Comparison of ENCODE assay signal across 10 mouse cellular contexts in the genomic region with DNA sequence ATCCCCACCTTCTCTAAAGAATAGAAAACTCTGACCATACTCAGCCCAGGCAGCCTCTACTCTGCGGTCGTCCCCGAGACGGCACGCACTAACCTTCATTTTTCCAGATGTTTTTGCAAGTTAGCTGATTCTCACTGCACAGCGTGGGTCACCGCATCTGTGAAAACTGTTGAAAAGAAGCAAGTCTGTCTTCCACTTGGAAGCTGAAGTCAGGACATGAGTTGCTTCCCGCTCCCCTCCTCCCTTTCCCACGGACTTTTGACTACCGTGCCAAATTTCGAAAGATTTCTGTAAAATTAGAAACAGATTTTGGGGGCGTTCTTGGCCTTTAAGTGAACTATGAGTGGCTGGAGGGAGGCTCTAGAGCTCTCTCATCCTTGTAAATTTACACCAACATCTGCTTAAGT. TPM values are rescaled to one million over a fixed set of nuclear protein-coding genes. Genes with fewer than 3 reads are reported as not detected.
A peak's percentile ranks its signal among the peaks of the same experiment; 100 is the strongest.
DNase-seq lines count a peak whose midpoint lies in the region; ATAC-seq and TF ChIP-seq lines count a peak whose summit lies in the region.
"Had no signal": no experiment of that assay in that cellular context is flagged by ENCODE, and none has a peak within 500 bp of the region (broad histone marks: within the 10 kb centered on the region; RNA-seq: fewer than 3 reads in every experiment).

Fap (minus strand) TSS at position 323 of the 407 bp plus-strand sequence.

- H3K27ac ChIP-seq in heart, adult 2 months = peak within 1 kb of the TSS; percentile 57
- no peak within 1 kb of the TSS for H3K27ac ChIP-seq in heart, embryonic 11.5 days (ENCODE audit: low read depth, low read length)
- peak within 1 kb of the TSS; percentile 62 for H3K27ac ChIP-seq in limb, embryonic 12.5 days
- no peak within 1 kb of the TSS for H3K27ac ChIP-seq in midbrain, postnatal 0 days (ENCODE audit: low read depth, low read length)

- H3K9ac ChIP-seq in heart, adult 2 months (ENCODE audit: low read depth, low read length) = peak within 1 kb of the TSS; percentile 62
- no peak within 1 kb of the TSS for H3K9ac ChIP-seq in heart, embryonic 11.5 days (ENCODE audit: low read depth, low read length)
- H3K9ac ChIP-seq in limb, embryonic 12.5 days (replicated peaks) = no peak within 1 kb of the TSS
- no peak within 1 kb of the TSS for H3K9ac ChIP-seq in midbrain, postnatal 0 days (replicated peaks; ENCODE audit: low read length, poor library complexity, severe bottlenecking)

- H3K4me1 ChIP-seq in heart, adult 2 months (ENCODE audit: control insufficient read depth, insufficient read depth, low read length) = no peaks in the 10 kb centered on the region
- no peaks in the 10 kb centered on the region for H3K4me1 ChIP-seq in heart, embryonic 11.5 days (ENCODE audit: control insufficient read depth, insufficient read depth, low read length)
- H3K4me1 ChIP-seq in limb, embryonic 12.5 days (replicated peaks) = 0 out of 2 replicates have a peak, but pooled peaks cover 6% of the 10 kb centered on the region
- no peaks in the 10 kb centered on the region for H3K4me1 ChIP-seq in midbrain, postnatal 0 days (ENCODE audit: insufficient read depth, low read length)

- peak within 1 kb of the TSS; percentile 7; the same call in 1 of the 2 replicates for H3K4me3 ChIP-seq in heart, adult 2 months
- H3K4me3 ChIP-seq in heart, embryonic 11.5 days (ENCODE audit: low read depth, low read length) = no peak within 1 kb of the TSS
- peak within 1 kb of the TSS; percentile 8; the same call in 1 of the 2 replicates for H3K4me3 ChIP-seq in limb, embryonic 12.5 days (replicated peaks)
- no peak within 1 kb of the TSS for H3K4me3 ChIP-seq in midbrain, postnatal 0 days (ENCODE audit: low read depth, low read length)

- no peaks in the 10 kb centered on the region for H3K79me2 ChIP-seq in heart, adult 2 months (replicated peaks; ENCODE audit: control insufficient read depth, insufficient read depth, low read length)

- no peaks in the 10 kb centered on the region for H3K9me3 ChIP-seq in heart, embryonic 11.5 days (replicated peaks; ENCODE audit: control insufficient read depth, low read length)
- no peaks in the 10 kb centered on the region for H3K9me3 ChIP-seq in limb, embryonic 12.5 days
- no peaks in the 10 kb centered on the region for H3K9me3 ChIP-seq in midbrain, postnatal 0 days (ENCODE audit: low read length)

- intact Hi-C loops in heart, adult 2 months (cut with DNase I) = no loop called here
- intact Hi-C loops in gastrocnemius, postnatal 14 days (cut with DNase I; ENCODE audit: low total_unique reads) = no loop called here

- 0 out of 2 replicates have a peak, but pooled peaks have one; percentile 27 for TF ChIP-seq POLR2A in heart, adult 2 months (IDR thresholded peaks at IDR 0.05; ENCODE audit: insufficient read depth, low read depth, low read length)

- H3K27me3 ChIP-seq in heart, adult 2 months (ENCODE audit: control insufficient read depth, insufficient read depth, low read length) = no peaks in the 10 kb centered on the region
- H3K27me3 ChIP-seq in heart, embryonic 11.5 days (ENCODE audit: control insufficient read depth, insufficient read depth, low read length) = no peaks in the 10 kb centered on the region
- no peaks in the 10 kb centered on the region for H3K27me3 ChIP-seq in limb, embryonic 12.5 days
- no peaks in the 10 kb centered on the region for H3K27me3 ChIP-seq in midbrain, postnatal 0 days (ENCODE audit: insufficient read depth, low read length)
- H3K27me3 ChIP-seq: CH12.LX had no signal

- H3K4me2 ChIP-seq in heart, embryonic 11.5 days = no peak within 1 kb of the TSS
- H3K4me2 ChIP-seq in limb, embryonic 12.5 days = peak within 1 kb of the TSS; percentile 33
- no peak within 1 kb of the TSS for H3K4me2 ChIP-seq in midbrain, postnatal 0 days (ENCODE audit: low read depth, low read length, poor library complexity, severe bottlenecking)

- no peaks in the 10 kb centered on the region for H3K36me3 ChIP-seq in heart, adult 2 months (ENCODE audit: control insufficient read depth, insufficient read depth, low read length)
- no peaks in the 10 kb centered on the region for H3K36me3 ChIP-seq in heart, embryonic 11.5 days (ENCODE audit: control insufficient read depth, insufficient read depth, low read length)
- H3K36me3 ChIP-seq in limb, embryonic 12.5 days = no peaks in the 10 kb centered on the region
- H3K36me3 ChIP-seq in midbrain, postnatal 0 days (ENCODE audit: insufficient read depth, low read length) = no peaks in the 10 kb centered on the region

- ATAC-seq in heart, embryonic 11.5 days (replicated peaks; ENCODE audit: insufficient number of reproducible peaks, low FRiP score, low TSS enrichment) = no peak
- peak; percentile 85 for ATAC-seq in limb, embryonic 12.5 days (ENCODE audit: insufficient number of reproducible peaks, insufficient read depth, low FRiP score, low TSS enrichment, low read depth)
- no peak for ATAC-seq in erythroid progenitor cell, adult 5-6 weeks (replicated peaks; ENCODE audit: low FRiP score, poor library complexity, severe bottlenecking)
- ATAC-seq in midbrain, postnatal 0 days (ENCODE audit: low FRiP score) = no peak

- 57% methylated on average over 12 of the region's 12 CpGs for WGBS in heart, adult 2 months
- 78% methylated on average over 12 of the region's 12 CpGs for WGBS in heart, embryonic 11.5 days (ENCODE audit: insufficient replicate concordance)
- WGBS in limb, embryonic 12.5 days = 27% methylated on average over 12 of the region's 12 CpGs
- 72% methylated on average over 12 of the region's 12 CpGs for WGBS in midbrain, postnatal 0 days

- peak; percentile 39 to 44 for DNase-seq in heart, adult 2 months
- peak; percentile 22 for DNase-seq in brain, adult 2 months (ENCODE audit: low read depth, low spot score)
- DNase-seq in gastrocnemius, postnatal 14 days = peak; percentile 37
- no peak for DNase-seq in testis, postnatal 10 days (ENCODE audit: low spot score)
- no peak for DNase-seq in midbrain, postnatal 0 days (ENCODE audit: low spot score)
- DNase-seq: cerebellum, adult 8-10 months had no signal

- TF ChIP-seq CTCF in heart, adult 2 months (IDR thresholded peaks at IDR 0.05) = no peak
- TF ChIP-seq CTCF in midbrain, postnatal 0 days (IDR thresholded peaks at IDR 0.05) = no peak

- no peak for TF ChIP-seq EP300 in heart, adult 2 months (IDR thresholded peaks at IDR 0.05; ENCODE audit: insufficient read depth, low read depth, low read length)

RNA-seq across cellular contexts. Expression of gene Fap, which starts in this region (rescaled TPM):
- total RNA-seq in heart, adult 2 months (2021) = 1 to 10 TPM; 3.8 to 5.0 TPM
- 1.4 and 4.8 TPM in 2 replicates for polyA plus RNA-seq in heart, adult 2 months (2012; rRNA removed)
- polyA plus RNA-seq in heart, embryonic 11.5 days (2014; fragmentation: Nextera tagmentation; extraction: Ambion mirVana) = 0.56 and 1.3 TPM in 2 replicates
- 10 to 100 TPM; 15.6 to 19.3 TPM for total RNA-seq in gastrocnemius, postnatal 14 days (2021)
- polyA plus RNA-seq in limb, embryonic 12.5 days (2016; fragmentation: Nextera tagmentation; extraction: Ambion mirVana) = 2.8 and 3.4 TPM in 2 replicates
- total RNA-seq in erythroid progenitor cell, adult 5-6 weeks (2015; ENCODE audit: low replicate concordance) = 2.2 and 16.3 TPM in 2 replicates
- total RNA-seq in erythroid progenitor cell, adult 5-6 weeks (2017; ENCODE audit: low replicate concordance) = 4.8 and 11.0 TPM in 2 replicates
- total RNA-seq in midbrain, postnatal 0 days (2014; rRNA removed) = 0.77 and 1.7 TPM in 2 replicates
- 0.49 and 0.52 TPM in 2 replicates for polyA plus RNA-seq in midbrain, postnatal 0 days (2015; fragmentation: Nextera tagmentation; extraction: Ambion mirVana)

Comparison
In these comparisons a context has a peak if more than half of its experiments do, and no peak if none do; other contexts are left out.
1. H3K27ac ChIP-seq: peak in heart, adult 2 months (single experiment) and limb, embryonic 12.5 days (single experiment); none in heart, embryonic 11.5 days (single experiment) and midbrain, postnatal 0 days (single experiment).
2. H3K4me3 ChIP-seq: peak in heart, adult 2 months (single experiment) and limb, embryonic 12.5 days (single experiment); none in heart, embryonic 11.5 days (single experiment) and midbrain, postnatal 0 days (single experiment).
3. DNase-seq: peak in heart, adult 2 months (2 of 2), brain, adult 2 months (single experiment) and gastrocnemius, postnatal 14 days (single experiment); none in testis, postnatal 10 days (single experiment) and midbrain, postnatal 0 days (single experiment).